Mouse (Mus musculus) hindbrain, embryonic 12.5 days (tissue): Measurements from ENCODE around the gene Tfam. TPM values are rescaled to one million over a fixed set of nuclear protein-coding genes. Genes with fewer than 3 reads are reported as not detected.

Experiments
- ATAC-seq: fragments of 200-750 bp; cut with Nextera tagmentation; 2 replicates; pipeline ENCODE4 v1.8.0; 2017; ENCODE audit warnings: moderate TSS enrichment; ENCODE audit not compliant: low FRiP score
- H3K27ac ChIP-seq: fragments of 300-500 bp; sonication (generic); 2 replicates; pipeline ENCODE4 v1.5.1; 2016; ENCODE audit warnings: mild to moderate bottlenecking
- H3K27me3 ChIP-seq: fragments of 300-500 bp; sonication (generic); 2 replicates; pipeline ENCODE4 v1.6.1; 2016; ENCODE audit warnings: mild to moderate bottlenecking
- H3K36me3 ChIP-seq: fragments of 300-500 bp; sonication (generic); 2 replicates; pipeline ENCODE4 v1.6.1; 2016; ENCODE audit warnings: mild to moderate bottlenecking
- H3K4me1 ChIP-seq: fragments of 300-500 bp; sonication (generic); 2 replicates; pipeline ENCODE4 v1.6.1; 2016
- H3K4me2 ChIP-seq: fragments of 300-500 bp; sonication (generic); replicated peaks from 2 replicates; pipeline ENCODE4 v1.6.1; 2016; ENCODE audit warnings: mild to moderate bottlenecking
- H3K4me3 ChIP-seq: fragments of 300-500 bp; sonication (generic); 2 replicates; pipeline ENCODE4 v1.5.1; 2016; ENCODE audit warnings: mild to moderate bottlenecking
- H3K9ac ChIP-seq: fragments of 300-500 bp; sonication (generic); 2 replicates; pipeline ENCODE4 v1.6.1; 2016; ENCODE audit warnings: mild to moderate bottlenecking, moderate library complexity
- H3K9me3 ChIP-seq: fragments of 300-500 bp; sonication (generic); replicated peaks from 2 replicates; pipeline ENCODE4 v1.6.1; 2016; ENCODE audit warnings: mild to moderate bottlenecking
- WGBS: fragments of 180-500 bp; shearing (Covaris S2); methylation state at CpG from one replicate; pipeline ENCODE4 v1.1.7; 2016; 5-methylcytosine and 5-hydroxymethylcytosine counted together
- polyA plus RNA-seq: library from polyadenylated mRNA; unstranded; fragments of >200 nt; fragmentation: Nextera tagmentation; extraction: Ambion mirVana; gene quantifications from 2 replicates; pipeline ENCODE4 v1.2.1, GENCODE M21; 2016

Tfam gene
- polyA plus RNA-seq, 1 experiment from 2014 or later: 70.6 TPM

- no peak overlapping the region for H3K27ac ChIP-seq
- WGBS: 85% methylated on average over 5 of the region's 5 CpGs
- peaks cover 19% of the 10 kb centered on the region for H3K36me3 ChIP-seq
- H3K4me3 ChIP-seq: no peak overlapping the region
- no peaks in the 10 kb centered on the region for H3K9me3 ChIP-seq
- no peak for ATAC-seq
- no peak overlapping the region for H3K4me2 ChIP-seq
- H3K9ac ChIP-seq: no peak overlapping the region
- H3K27me3 ChIP-seq: no peaks in the 10 kb centered on the region
- H3K4me1 ChIP-seq: no peaks in the 10 kb centered on the region
Observed at GRCm38 (mm10) chr10:71252421-71252820, 14.3 kb upstream of the Tfam start.

GRCm38 (mm10) chr10:71251846-71252245 is 13.8 kb upstream of the Tfam start:
- Histone ChIP-seq H3K4me1 (no peaks in the 10 kb centered on the region), H3K4me3 (no peak overlapping the region), H3K9me3 (no peaks in the 10 kb centered on the region), H3K27ac (no peak overlapping the region), H3K27me3 (no peaks in the 10 kb centered on the region), H3K4me2 (no peak overlapping the region), H3K9ac (no peak overlapping the region), H3K36me3 (peaks cover 16% of the 10 kb centered on the region)
- ATAC-seq: no peak
- 88% methylated on average over 5 of the region's 5 CpGs for WGBS

- H3K36me3 ChIP-seq: peaks cover 16% of the 10 kb centered on the region
- H3K4me2 ChIP-seq: no peak overlapping the region
- H3K9ac ChIP-seq: no peak overlapping the region
- no peaks in the 10 kb centered on the region for H3K4me1 ChIP-seq
- no peak overlapping the region for H3K4me3 ChIP-seq
- ATAC-seq: no peak
- H3K9me3 ChIP-seq: no peaks in the 10 kb centered on the region
- no peak overlapping the region for H3K27ac ChIP-seq
- WGBS: 95% methylated on average over 5 of the region's 5 CpGs
- H3K27me3 ChIP-seq: no peaks in the 10 kb centered on the region
Observed at GRCm38 (mm10) chr10:71251256-71251655, 13.2 kb upstream of the Tfam start.

- Histone ChIP-seq H3K36me3 (peaks cover 11% of the 10 kb centered on the region), H3K4me3 (no peak overlapping the region), H3K9ac (no peak overlapping the region), H3K4me1 (no peaks in the 10 kb centered on the region), H3K9me3 (no peaks in the 10 kb centered on the region), H3K27me3 (no peaks in the 10 kb centered on the region), H3K4me2 (no peak overlapping the region), H3K27ac (no peak overlapping the region)
- WGBS: 84% methylated on average over 17 of the region's 17 CpGs
- no peak for ATAC-seq
Observed at GRCm38 (mm10) chr10:71250472-71250871, 12.4 kb upstream of the Tfam start.

GRCm38 (mm10) chr10:71249086-71249880 is 11.2 kb upstream of the Tfam start:
- H3K27me3 ChIP-seq: no peaks in the 10 kb centered on the region
- no peak for ATAC-seq
- no peaks in the 10 kb centered on the region for H3K9me3 ChIP-seq
- peaks cover 1% of the 10 kb centered on the region; the same call in 1 of the 2 replicates for H3K36me3 ChIP-seq
- H3K9ac ChIP-seq: no peak overlapping the region
- no peak overlapping the region for H3K4me2 ChIP-seq
- H3K4me3 ChIP-seq: no peak overlapping the region
- 85% methylated on average over 10 of the region's 10 CpGs for WGBS
- no peak overlapping the region for H3K27ac ChIP-seq
- no peaks in the 10 kb centered on the region for H3K4me1 ChIP-seq

- no peak for ATAC-seq
- 59% methylated on average over 7 of the region's 7 CpGs for whole genome bisulfite sequencing
- no peaks in the 10 kb centered on the region for H3K27me3 ChIP-seq
Observed at GRCm38 (mm10) chr10:71246956-71247355, 8.9 kb upstream of the Tfam start.

DNA sequence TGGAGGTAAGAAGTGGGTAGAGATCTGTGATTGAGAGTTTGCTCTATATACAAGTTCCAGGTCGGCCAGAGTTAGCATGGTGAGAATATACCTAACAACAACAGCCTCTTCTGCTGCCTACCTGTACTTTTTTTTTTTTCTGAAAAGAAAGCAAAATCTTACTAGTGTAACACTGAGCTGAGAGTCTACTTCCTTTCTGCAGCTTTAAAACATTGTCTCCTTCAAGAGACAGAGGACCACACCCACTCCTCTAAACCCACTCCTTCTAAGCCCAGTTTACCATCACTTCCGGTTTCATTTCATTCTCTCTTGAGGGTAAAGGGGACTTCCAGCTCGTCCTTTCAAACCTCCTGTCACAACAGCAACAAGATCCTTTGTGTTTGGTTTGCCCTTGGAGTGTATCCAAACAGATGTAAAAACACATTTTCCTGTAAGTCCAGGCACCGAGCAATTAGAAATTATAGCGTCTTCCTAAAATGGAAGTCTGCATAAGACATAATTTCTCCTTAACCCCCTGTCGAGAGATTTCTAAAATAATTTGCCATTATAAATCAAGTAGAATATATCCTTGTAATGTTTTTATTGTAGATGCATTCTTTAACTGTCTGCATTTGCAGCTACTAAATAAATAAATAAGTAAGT is 1.5 kb upstream of the Tfam start:
- no peak for ATAC-seq
- no peaks in the 10 kb centered on the region for H3K27me3 ChIP-seq
- WGBS: 68% methylated on average over 6 of the region's 6 CpGs
- no peak overlapping the region for H3K4me3 ChIP-seq
- no peak overlapping the region for H3K27ac ChIP-seq
- H3K36me3 ChIP-seq: peaks cover 8% of the 10 kb centered on the region
- H3K4me1 ChIP-seq: peaks cover 13% of the 10 kb centered on the region
- H3K9ac ChIP-seq: no peak overlapping the region
- no peaks in the 10 kb centered on the region for H3K9me3 ChIP-seq
- H3K4me2 ChIP-seq: no peak overlapping the region

More at GRCm38 (mm10) chr10:71246956-71247355, 8.9 kb upstream of the Tfam start:
- H3K36me3 ChIP-seq: no peaks in the 10 kb centered on the region
- no peak overlapping the region for H3K4me2 ChIP-seq
- H3K9me3 ChIP-seq: no peaks in the 10 kb centered on the region
- no peak overlapping the region for H3K4me3 ChIP-seq
- no peaks in the 10 kb centered on the region for H3K4me1 ChIP-seq
- H3K9ac ChIP-seq: no peak overlapping the region
- H3K27ac ChIP-seq: no peak overlapping the region

DNA sequence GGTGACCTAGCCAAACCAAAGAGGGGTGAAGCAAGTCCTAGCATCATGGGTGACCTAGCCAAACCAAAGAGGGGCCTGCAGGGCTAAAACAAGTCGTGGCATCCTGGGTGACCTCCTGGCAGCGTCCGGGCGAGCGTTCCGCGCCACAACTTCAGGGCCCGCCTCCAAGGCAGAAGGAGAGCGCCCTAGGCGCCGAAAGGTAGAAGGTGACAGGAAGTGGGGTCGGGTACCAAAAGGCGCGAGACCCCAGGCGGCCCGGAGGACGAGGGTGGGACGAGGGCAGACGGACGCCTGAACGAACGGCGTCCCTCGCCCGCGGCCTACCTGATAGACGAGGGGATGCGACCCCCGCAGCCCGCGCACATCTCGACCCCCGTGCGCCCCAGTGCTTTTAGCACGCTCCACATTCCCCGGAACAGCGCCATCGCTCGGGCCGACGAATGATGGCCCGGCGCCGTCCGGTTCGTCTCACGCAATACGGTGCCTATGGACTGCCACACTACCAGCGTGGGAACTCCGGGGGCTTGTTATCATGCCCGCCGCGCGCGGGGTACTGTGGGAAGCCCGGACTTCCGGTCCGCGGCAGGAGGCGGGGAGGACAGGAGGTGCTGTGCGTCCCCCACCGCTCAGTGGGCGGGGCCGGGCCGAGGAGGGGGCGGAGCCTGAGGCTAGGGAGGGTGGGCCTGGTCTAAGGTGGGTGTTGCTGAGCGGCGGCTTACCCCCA is 402 bp downstream of the Tfam start:
- Histone ChIP-seq H3K4me3 (peak overlapping the region; percentile 79), H3K4me1 (peaks cover 13% of the 10 kb centered on the region), H3K9me3 (no peaks in the 10 kb centered on the region), H3K27me3 (no peaks in the 10 kb centered on the region), H3K27ac (peak overlapping the region; percentile 60), H3K36me3 (peaks cover 26% of the 10 kb centered on the region), H3K9ac (peak overlapping the region; percentile 80), H3K4me2 (peak overlapping the region; percentile 79)
- under 1% methylated on average over 56 of the region's 68 CpGs for WGBS
- ATAC-seq: peak; percentile 99

- no peaks in the 10 kb centered on the region for H3K9me3 ChIP-seq
- peaks cover 13% of the 10 kb centered on the region for H3K4me1 ChIP-seq
- no peak overlapping the region for H3K9ac ChIP-seq
- no peak overlapping the region for H3K4me3 ChIP-seq
- H3K27ac ChIP-seq: no peak overlapping the region
- H3K36me3 ChIP-seq: peaks cover 44% of the 10 kb centered on the region
- 97% methylated on average over 8 of the region's 8 CpGs for WGBS
- no peaks in the 10 kb centered on the region for H3K27me3 ChIP-seq
- ATAC-seq: no peak
- no peak overlapping the region for H3K4me2 ChIP-seq
Observed at GRCm38 (mm10) chr10:71234071-71234470, 4.0 kb downstream of the Tfam start.

- WGBS: 47% methylated on average over 7 of the region's 7 CpGs
- no peak for ATAC-seq
- Histone ChIP-seq H3K9ac (no peak overlapping the region), H3K4me3 (no peak overlapping the region), H3K27ac (no peak overlapping the region), H3K4me1 (no peaks in the 10 kb centered on the region), H3K27me3 (no peaks in the 10 kb centered on the region), H3K4me2 (no peak overlapping the region), H3K36me3 (peaks cover 52% of the 10 kb centered on the region), H3K9me3 (no peaks in the 10 kb centered on the region)
Observed at GRCm38 (mm10) chr10:71225894-71226293, 12.2 kb downstream of the Tfam start.

DNA sequence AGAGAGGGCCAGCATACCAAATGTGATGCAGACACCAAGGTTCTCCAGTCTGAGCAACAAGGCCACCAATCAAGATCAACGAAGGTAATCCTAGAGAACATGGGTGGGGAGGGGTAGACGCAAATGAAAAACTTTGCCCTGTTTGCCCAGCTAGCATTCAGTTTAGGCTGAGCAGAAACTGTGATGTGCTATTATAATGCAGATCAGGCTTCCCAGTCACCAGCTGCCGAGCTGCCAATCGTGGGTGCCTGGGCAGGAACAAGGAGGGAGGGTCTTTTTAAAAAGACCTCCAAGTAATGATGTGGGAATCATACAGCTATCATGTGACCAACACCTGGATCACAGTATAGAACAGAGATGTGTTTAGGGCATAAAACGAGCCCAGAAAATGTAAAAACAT is 15.0 kb downstream of the Tfam start:
- 50% methylated on average over 5 of the region's 5 CpGs for WGBS
- Histone ChIP-seq H3K4me2 (no peak overlapping the region), H3K27ac (0 out of 2 replicates have a peak overlapping the region, but pooled peaks have one; percentile 44), H3K27me3 (peaks cover 4% of the 10 kb centered on the region; the same call in 1 of the 2 replicates), H3K9me3 (no peaks in the 10 kb centered on the region), H3K9ac (no peak overlapping the region), H3K4me3 (no peak overlapping the region), H3K4me1 (peaks cover 2% of the 10 kb centered on the region; the same call in 1 of the 2 replicates), H3K36me3 (peaks cover 29% of the 10 kb centered on the region)
- ATAC-seq: peak; percentile 51

GRCm38 (mm10) chr10:71222639-71223038 is 15.4 kb downstream of the Tfam start:
- H3K27ac ChIP-seq: 0 out of 2 replicates have a peak overlapping the region, but pooled peaks have one; percentile 44
- H3K36me3 ChIP-seq: peaks cover 27% of the 10 kb centered on the region
- peaks cover 4% of the 10 kb centered on the region; the same call in 1 of the 2 replicates for H3K27me3 ChIP-seq
- peak; percentile 62 for ATAC-seq
- H3K4me2 ChIP-seq: no peak overlapping the region
- no peaks in the 10 kb centered on the region for H3K9me3 ChIP-seq
- H3K4me1 ChIP-seq: peaks cover 2% of the 10 kb centered on the region; the same call in 1 of the 2 replicates
- H3K4me3 ChIP-seq: no peak overlapping the region
- H3K9ac ChIP-seq: no peak overlapping the region
- 66% methylated on average over 2 of the region's 2 CpGs for WGBS
